Mouse (Mus musculus): ENCODE measurements around the gene E2f6.

DNA sequence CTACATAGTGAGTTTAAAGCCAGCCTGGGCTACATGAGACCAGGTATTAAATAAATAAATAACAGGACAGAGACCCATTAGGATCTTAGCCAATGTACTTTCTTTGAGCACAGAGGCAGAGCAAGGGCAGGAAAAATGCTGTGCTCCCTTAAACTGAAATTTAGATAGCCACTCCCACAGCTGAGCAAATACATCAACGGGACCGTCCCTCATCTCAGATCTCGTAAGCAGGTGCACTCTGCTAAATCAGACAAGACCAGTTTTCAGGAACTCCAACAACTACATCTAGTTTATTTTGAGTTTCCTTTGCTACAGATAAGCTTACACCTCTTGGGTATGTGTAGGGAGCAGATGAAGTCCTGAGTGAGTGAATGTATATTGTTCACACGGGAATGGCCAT is 47.3 kb downstream of the E2f6 start:
- TF ChIP-seq CTCF (IDR thresholded peaks at IDR 0.05; ENCODE audit: control insufficient read depth, insufficient read depth, low read length) (no peak), POLR2A (IDR thresholded peaks at IDR 0.05; ENCODE audit: borderline replicate concordance, control insufficient read depth, low read depth, low read length) (no peak)
